Mouse (Mus musculus) heart, postnatal 36 days (tissue): ENCODE results near the gene Zswim5. TPM values are rescaled to one million over a fixed set of nuclear protein-coding genes. Genes with fewer than 3 reads are reported as not detected.

Experiments
- DNase-seq, 2 experiments: peaks; one replicate each; pipeline ENCODE4 v3.0.0; 2021 to 2022
- intact Hi-C: fragments of 180-260 bp; cut with DNase I; formaldehyde crosslinking; loops from one replicate; pipeline ENCODE4 v1.15.1; 2025
- total RNA-seq, 2 experiments: library from RNA; stranded (reverse); gene quantifications; 2 replicates each; pipeline ENCODE4 v1.2.3; 2021

Zswim5 gene
- total RNA-seq, 2 experiments from 2014 or later, result 1.1 to 1.4 TPM

DNA sequence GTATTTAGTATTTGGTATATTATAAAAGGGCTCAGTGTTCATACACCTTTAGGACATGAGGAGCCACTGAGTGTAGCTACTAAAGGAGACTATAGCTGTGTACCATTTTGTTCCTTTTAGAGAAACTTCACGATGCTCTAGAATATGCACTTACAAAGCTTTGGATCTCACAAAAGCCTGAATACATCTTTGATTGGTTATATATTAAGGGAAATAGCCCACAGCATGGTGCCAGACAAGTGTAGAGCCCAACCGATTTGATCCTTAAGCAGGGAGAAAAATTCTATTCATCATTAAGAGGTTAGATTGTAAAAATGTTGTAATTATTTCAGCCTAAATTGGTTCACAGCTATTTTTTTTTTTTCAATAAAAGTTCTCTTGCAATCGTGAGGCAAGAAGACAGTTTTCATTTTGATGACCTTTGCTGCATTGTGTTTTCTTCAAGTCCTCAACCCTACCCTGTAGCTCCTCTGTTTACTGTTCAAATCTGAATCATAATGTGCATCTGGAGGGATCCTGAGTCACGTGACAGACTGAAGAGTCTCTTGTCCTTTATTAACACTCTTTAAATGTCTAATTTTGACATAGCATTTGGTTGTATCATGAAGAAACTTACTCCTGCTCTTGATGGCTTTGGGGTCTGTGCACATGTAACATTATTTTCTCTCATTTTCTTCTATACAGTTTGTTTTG lies 33.5 kb downstream of the Zswim5 start:
- intact Hi-C loops, result no loop called here
- no peak for DNase-seq

DNA sequence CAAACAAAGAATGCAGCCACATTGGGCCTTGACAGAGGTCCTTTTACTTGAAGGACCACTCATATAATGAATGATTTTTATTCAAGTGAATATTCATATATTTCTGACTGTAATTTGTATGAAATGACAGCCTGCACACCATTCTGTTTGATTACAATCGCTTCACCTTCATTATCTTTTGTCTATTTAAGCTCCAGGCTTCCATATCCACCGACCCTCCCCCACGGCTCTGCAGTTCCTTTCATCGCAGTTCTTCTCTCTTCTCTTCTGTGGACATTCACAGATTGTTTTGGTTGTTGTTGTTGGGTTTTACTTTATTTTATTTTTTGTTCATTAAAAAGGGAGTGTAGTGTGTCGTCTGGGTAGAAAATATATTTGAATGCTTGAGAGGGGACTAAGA lies 34.0 kb downstream of the Zswim5 start:
- intact Hi-C loops, result no loop called here
- no peak for DNase-seq

DNA sequence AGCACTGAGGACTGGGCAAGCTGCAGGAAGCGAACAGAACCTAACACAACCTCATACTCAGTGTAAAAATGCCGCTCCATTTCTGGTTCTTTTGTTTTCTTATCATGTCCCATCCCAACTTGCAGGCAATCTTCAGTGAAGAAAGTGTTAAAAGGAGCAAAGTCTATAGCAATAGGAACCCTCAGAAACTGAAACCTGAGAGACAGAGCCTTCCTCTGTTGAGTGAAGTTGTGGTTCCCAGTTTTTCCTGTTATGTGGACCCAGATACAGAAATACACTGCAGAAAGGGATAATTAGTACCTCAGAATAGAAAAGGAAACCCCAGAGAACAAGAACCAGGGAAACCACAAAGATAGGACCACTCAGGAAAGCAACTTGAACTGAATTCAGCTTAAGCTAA lies 36.1 kb downstream of the Zswim5 start:
- no peak for DNase-seq
- intact Hi-C loops, result no loop called here

DNA sequence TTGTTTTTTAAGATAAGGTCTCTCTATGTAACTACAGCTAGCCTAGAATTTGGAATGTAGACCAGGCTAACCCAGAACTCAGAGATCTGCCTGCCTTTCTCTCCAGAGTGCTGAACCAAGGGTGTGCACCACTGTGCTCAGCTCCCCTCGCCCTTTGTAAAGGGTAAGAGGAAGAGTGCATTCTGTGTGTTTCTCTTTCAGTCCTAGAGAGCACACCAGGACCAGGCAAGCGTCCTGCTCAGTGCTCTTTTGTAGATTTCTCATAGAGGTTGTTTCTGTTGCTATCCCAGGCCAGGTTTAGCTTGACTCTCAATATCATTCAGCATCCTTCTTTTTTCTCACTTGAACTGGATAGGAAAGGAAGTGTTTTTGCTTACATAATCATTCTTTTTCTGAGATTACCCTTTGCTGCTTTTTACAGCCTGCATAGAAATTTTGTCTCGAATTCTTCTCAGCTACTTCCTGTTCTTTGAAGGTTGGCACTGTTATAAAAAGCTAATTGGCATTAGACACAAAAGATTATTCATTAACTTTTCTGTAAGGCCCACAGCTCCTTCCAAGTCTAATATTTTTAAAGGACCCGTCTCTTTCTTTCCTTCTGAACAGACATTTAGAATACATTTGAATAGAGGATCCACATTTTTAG lies 51.0 kb downstream of the Zswim5 start:
- intact Hi-C loops, result no loop called here
- no peak for DNase-seq

DNA sequence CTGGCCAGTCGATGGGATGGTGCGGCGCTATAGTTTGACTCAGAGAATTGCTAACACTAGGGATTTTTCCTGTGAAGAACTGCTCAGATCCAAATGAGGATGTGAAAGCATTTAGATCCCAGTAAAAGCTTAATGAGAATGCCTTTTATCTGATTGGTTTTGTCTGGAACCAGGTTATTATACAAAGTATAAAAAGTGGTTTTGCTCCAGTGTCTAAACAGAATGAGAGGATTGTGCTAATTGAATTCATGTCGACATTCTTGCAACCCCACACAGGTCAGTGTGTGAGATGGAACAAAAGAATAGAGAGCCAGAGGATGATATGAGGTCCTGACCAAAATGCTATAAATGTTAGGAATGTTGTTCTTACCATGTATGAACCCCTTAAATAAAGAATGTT lies 62.4 kb downstream of the Zswim5 start:
- no peak for DNase-seq
- intact Hi-C loops, result no loop called here

DNA sequence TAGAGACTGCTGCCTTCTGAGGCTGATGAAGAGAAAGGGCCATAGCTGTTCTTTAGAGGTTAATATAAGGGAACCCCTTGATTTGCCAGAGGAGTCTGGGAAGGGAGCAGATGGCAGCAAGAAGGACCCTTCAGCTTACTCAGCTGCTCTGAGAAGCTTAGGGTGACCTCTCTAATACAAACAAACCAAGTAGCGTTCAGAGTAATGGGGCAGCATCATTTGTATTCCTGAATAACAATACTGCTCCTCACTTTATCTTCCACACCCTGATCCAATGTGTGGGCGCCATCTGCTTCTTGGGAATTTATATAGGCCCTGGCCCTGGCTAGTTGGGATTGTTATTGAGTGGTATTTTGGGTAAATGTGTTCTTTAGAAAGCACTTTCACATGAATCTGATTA lies 65.5 kb downstream of the Zswim5 start:
- DNase-seq, result no peak
- intact Hi-C loops, result no loop called here

DNA sequence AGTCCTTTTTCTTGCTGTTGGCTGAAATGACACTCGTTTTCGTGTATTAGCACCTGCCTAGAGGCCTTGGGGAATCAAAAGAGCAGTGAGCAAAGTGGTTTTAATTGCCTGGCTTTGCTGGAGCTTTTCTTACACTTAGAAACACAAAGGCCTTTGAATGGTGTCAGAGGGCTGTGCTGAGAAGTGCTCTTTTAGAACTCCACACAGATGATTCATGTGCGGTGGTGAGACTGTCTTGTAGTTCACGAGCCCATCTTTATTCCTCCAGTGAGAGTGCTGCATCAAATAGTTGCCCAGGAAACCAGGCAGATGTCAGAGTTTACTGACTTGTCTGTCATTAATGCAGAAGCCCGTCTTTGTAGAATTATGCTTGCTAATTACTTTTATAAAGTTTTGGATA lies 66.9 kb downstream of the Zswim5 start:
- intact Hi-C loops, result no loop called here
- DNase-seq, result no peak

DNA sequence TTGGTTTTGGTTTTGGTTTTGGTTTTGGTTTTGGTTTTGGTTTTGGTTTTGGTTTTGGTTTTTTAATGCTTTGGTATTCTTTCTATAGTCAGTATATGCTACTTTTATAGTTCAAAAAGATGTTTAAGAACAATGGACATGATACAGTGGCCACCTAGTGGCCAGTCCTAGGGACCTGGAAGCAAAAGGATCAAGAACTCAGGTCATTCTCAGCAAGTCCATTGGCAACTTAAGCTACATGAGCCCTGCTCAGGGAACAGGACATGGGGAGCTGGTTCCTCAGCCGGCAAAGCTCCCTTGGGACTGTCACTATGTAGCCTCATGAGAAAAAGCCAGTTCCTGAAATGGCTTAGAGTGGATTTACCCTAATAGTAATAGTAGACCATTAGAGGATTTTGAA lies 74.5 kb downstream of the Zswim5 start:
- intact Hi-C loops, result no loop called here
- no peak for DNase-seq

DNA sequence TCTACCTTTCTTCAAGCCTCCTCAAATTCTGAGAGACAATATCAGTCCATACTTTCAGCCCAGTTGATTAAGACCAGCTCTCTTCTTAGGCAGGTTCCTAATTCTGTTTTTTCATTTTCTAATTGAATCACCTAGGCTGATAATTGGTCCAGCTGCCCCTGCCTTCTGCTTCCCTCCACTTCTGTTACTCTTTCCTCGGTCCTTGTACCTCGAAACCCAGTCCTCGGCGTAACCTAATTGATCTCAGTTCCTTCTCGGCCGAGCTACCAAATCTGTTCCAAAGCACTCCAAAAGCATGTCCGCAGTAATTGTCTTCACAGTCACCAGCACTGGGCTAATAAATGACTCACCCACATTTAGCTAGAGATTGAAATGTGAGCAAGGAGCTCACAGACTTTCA lies 77.8 kb downstream of the Zswim5 start:
- no peak for DNase-seq
- intact Hi-C loops, result no loop called here

DNA sequence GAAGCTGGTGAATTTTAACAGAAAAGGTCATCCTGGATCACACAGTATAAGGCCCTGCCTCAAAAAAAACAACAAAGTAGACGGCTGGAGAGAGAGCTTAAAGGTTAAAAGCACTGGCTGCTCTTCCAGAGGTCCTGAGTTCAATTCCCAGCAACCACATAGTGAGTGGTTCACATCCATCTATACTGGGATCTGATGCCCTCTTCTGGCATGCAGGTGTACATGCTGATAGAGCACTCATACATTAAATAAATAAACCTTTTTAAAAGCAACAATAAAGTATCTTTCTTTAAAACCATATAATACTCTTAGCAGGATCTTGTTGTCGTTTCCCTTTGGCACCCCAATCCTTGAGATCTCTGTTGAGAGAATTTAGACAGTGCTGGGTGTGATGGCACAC lies 99.3 kb downstream of the Zswim5 start:
- intact Hi-C loops, result no loop called here
- no peak for DNase-seq

DNA sequence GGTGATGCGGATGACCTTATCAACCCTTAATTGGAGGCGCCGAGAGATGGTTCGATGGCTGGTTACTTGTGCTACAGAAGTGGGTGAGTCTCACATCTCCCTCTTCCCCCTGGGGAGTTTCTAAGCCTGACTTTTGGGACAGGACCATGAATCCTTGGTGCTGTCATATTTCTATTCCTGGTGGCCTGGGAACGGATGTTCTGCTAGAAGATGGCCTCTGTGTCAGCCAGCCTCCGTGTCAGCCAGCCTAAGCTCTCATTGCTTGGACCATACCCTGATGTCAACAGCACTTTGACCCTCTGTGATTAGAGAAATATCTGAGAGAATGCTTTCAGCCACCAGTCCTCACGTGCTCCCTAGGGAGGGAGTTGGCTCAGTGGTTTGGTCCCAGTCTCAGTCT lies 108.5 kb downstream of the Zswim5 start:
- intact Hi-C loops, result no loop called here
- DNase-seq, result no peak

DNA sequence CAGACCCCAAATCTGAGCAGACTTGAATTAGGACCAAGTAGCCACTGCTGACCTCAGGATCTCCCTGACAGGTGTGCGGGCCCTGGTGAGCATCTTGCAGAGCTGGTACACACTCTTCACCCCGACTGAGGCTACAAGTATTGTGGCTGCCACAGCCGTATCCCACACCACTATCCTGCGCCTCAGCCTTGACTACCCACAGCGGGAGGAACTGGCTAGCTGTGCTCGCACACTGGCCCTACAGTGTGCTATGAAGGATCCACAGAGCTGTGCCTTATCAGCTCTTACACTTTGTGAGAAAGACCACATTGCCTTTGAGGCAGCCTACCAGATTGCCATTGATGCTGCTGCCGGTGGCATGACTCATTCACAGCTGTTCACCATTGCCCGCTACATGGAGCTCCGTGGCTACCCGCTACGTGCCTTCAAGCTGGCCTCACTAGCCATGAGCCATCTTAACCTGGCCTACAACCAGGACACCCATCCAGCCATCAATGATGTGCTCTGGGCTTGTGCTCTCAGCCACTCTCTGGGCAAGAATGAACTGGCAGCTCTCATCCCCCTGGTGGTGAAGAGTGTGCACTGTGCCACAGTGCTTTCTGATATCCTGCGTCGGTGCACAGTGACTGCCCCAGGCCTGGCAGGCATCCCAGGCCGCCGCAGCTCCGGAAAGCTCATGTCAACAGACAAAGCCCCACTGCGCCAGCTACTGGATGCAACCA lies 109.4 kb downstream of the Zswim5 start:
- intact Hi-C loops, result no loop called here
- peak; percentile 44 to 52 for DNase-seq

DNA sequence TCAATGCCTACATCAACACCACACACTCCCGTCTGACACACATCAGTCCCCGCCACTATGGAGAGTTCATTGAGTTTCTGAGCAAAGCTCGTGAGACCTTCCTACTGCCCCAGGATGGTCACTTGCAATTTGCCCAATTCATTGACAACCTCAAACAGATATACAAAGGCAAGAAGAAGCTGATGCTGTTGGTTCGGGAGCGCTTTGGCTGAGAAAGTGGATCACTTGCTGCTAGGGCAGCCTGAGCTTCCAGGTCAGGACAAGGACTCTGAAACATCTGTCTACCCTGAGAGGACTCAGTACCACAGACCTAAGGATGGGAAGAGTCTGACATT lies 109.9 kb downstream of the Zswim5 start:
- DNase-seq, result no peak
- intact Hi-C loops, result no loop called here

DNA sequence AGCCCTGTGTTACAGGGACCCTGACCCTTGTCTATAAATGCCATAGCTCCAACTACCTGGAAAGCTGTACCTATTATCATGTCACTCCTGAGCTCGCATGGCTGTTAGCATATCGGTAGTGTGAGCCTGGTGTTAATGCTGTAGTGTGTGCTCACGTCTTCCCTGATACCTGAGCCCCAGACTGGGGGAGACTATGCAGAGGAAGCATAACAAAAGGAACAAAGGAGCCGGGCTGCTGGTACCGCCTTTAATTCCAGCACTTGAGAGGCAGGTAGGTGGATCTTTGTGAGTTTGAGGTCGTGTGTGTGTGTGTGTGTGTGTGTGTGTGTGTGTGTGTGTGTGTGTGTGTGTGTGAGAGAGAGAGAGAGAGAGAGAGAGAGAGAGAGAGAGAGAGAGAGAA lies 112.6 kb downstream of the Zswim5 start:
- intact Hi-C loops, result loop anchor here (5.0 kb wide), 1 partner anchor 917 kb away; no protein-coding TSS in a partner anchor
- DNase-seq, result no peak

DNA sequence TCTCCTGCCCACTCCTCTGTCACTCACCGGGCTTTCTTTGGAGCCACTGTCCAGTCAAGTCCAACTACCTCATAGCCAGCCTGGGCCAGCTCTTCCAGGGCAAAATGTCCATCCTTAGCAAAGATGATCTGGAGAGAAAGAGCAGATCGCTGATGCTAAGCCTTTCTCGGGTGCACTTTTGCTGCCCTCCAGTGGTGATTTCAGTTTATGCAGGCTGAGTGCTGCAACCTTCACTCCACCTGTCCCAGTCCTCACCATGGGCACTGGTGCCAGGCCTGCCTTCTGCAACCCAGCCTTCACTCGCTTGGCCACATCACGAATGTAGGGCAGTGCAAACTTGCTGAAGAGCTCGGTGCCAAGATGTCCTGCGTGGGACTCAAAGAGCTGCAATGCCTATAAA lies 114.2 kb downstream of the Zswim5 start:
- DNase-seq, result peak; percentile 81 to 84
- intact Hi-C loops, result loop anchor here (1.0 to 5.0 kb wide), 2 partner anchors 163 to 919 kb away; no protein-coding TSS in a partner anchor

DNA sequence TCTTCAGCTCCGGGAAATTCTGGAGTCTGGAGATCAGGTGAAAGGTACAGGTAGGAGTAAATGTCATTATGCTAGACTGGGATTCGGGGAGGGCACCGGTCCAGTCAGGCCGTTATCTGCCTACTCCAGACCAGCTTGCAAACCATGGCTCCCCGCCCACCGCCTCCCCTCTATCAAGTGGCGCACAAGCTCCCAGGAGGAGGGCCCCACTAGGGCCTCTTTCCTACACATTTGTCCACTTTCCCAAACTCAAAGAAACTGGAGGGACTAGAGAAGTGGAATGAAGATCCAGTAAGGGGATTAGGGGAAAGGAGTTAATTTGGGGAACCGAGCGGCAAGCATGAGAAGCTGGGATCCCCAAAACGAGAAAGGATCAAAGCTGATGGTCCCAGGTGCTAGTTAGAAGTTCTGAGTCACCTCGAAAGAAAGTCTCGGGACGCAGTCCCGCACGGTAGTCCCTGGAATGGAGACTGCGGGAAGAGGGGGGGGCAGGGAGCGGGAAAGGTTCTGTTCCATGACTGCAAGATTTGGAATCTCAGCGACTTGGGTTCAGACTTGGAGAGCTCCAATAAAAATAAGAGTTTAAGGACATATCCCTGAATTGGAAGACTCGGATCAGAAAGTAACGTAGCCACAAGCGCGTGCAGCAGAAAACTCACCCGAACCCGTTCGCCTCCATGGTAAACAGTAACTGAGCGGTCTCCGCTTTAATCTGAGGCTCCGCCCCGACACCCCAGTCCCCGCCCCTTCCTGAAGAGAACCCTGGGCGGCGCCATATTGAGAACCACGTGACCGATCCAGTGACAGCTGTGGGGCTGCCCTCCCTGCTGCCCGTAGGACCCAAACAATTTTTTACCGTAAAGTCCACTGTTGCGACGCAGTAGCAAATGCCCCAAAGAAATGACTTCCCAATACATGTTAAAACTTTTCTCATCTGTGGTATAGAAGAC lies 116.8 kb downstream of the Zswim5 start, which contains the start of gene Urod:
Urod (minus strand) TSS at position 742 of the 950 bp plus-strand sequence.
- peak; percentile 93 to 94 for DNase-seq
- intact Hi-C loops, result loop anchor here (2.0 to 5.0 kb wide), 3 partner anchors 141 to 922 kb away; no protein-coding TSS in a partner anchor

DNA sequence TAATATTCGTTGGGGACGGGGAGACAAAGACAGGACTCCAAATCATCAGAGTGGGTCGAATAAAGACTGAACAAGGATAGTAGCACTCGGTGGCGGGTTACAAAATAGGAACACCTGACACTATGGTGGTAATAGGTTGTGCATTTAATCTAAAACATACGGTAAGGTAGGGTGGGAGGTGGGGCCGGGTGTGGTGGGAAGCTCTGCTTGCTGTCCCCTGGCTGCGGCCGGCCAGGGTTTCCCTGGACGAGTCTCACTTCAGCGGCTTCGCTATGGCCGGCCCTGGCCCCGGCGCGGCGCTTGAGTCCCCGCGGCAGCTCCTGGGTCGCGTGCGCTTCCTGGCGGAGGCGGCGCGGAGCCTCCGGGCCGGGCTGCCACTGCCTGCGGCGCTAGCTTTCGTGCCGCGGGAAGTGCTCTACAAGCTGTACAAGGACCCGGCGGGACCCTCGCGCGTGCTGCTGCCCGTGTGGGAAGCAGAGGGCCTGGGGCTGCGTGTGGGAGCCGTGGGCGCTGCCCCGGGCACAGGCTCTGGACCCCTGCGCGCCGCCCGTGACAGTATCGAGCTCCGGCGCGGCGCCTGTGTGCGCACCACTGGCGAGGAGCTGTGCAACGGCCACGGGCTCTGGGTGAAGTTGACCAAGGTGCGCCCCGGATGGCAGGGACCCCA lies 118.1 kb downstream of the Zswim5 start, which contains the start of gene Hectd3:
Hectd3 (plus strand) TSS at position 187 of the 667 bp plus-strand sequence.
- DNase-seq, result peak; percentile 56 to 71
- intact Hi-C loops, result loop anchor here (2.0 kb wide), 1 partner anchor 140 kb away; no protein-coding TSS in a partner anchor

DNA sequence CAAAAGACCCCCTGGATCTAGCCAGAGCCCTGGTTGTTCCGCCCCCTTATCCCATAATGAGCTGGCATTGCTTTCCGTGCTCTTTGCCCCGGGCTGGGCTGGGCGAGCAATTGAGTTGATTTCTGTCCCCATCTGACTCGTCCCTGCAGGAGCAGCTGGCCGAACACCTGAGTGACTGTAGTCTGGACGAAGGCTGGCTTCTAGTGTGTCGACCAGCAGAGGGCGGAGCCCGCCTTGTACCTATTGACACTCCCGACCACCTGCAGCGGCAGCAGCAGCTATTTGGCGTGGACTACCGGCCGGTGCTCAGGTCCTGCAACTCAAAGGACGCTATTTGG lies 118.6 kb downstream of the Zswim5 start:
- peak in 1 of 2 experiments; percentile 39 for DNase-seq
- intact Hi-C loops, result loop anchor here (2.0 kb wide), 1 partner anchor 139 kb away; no protein-coding TSS in a partner anchor

DNA sequence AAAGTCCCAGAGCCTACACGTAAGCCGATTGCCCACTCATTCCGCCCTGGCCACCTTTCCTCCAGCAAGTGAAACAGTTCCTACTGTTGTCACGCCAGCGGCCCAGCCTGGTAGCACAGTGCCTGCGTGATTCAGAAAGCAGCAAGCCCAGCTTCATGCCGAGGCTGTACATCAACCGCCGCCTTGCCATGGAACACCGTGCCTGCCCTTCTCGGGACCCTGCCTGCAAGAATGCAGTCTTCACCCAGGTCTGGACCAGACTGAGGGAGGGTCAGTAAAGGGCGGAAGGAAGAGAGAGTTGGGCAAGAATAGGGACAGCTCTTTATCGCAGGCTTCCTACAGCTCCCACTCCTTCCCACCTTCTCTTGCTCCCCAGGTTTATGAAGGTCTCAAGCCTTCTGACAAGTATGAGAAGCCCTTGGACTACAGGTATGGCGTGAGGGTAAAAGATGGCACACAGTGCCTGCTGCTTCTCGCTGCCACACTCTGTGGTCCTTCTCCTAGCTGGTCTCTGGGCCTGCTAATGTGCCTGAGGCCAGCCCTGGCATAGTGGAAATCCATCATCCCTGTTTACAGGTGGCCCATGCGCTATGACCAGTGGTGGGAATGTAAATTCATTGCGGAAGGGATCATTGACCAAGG lies 122.5 kb downstream of the Zswim5 start:
- intact Hi-C loops, result no loop called here
- DNase-seq, result no peak
